Mouse (Mus musculus) frontal cortex, postnatal 14 days (tissue): Measurements from ENCODE around the gene 4930451I11Rik.
A peak's percentile ranks its signal among the peaks of the same experiment; 100 is the strongest.

ENCODE experiments used
- DNase-seq, 2 experiments: peaks; one replicate each; pipeline ENCODE4 v3.0.0; 2022; ENCODE audit warnings: low spot score in 2 of 2

4930451I11Rik gene

GRCm38 (mm10) chr7:126833294-126833693, 1.9 kb upstream of the 4930451I11Rik start:
- DNase-seq, result no peak

GRCm38 (mm10) chr7:126832036-126832598, 678 bp upstream of the 4930451I11Rik start:
- DNase-seq, result peak; percentile 67 to 75

- DNase-seq, result no peak
Observed at GRCm38 (mm10) chr7:126825952-126826351, 5.5 kb downstream of the 4930451I11Rik start.

DNA sequence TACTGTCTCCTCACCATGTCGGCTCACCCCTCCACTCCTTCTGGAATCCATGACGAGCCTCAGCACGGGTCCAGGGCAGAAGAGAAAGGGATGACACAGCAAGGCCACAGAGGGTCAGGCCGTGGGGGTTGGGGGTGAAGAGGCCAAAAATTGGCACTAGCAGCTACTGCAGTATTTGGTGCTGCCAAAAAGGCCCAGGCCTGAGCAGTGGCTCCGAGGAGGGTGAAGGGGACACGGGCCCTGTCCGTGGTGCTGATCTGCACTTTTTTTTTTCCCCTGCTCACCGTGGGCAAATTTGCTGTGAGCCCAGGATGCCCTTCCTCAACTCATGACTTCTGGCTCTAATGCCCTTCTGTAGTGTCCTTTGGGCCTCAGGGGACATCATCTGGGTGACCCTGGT, 6.0 kb downstream of the 4930451I11Rik start:
- no peak for DNase-seq

GRCm38 (mm10) chr7:126823940-126824339, 7.5 kb downstream of the 4930451I11Rik start:
- no peak for DNase-seq

GRCm38 (mm10) chr7:126823202-126823711, 8.2 kb downstream of the 4930451I11Rik start:
- no peak for DNase-seq

DNA sequence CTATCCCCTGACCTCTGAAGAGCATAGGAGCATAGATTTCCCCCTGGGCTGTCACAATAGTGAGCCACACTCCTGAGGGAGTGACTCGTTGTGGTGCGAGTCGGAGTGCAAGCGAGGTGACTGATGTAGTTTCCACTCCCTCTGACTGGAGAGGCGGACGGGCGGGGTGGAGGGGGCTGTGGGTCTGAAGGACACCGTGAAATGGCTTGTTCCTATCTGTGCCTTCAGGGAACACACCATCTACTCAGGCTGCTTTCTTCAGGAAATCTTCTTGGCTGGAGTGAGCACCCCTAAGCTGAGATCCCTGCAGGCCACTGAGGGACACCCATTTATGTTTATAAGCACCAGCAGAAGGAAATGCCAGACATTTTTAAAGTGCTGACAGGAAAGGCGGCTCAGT, 8.7 kb downstream of the 4930451I11Rik start:
- no peak for DNase-seq

- peak in 1 of 2 experiments; percentile 76 for DNase-seq
Observed at GRCm38 (mm10) chr7:126821835-126822511, 9.5 kb downstream of the 4930451I11Rik start.

DNA sequence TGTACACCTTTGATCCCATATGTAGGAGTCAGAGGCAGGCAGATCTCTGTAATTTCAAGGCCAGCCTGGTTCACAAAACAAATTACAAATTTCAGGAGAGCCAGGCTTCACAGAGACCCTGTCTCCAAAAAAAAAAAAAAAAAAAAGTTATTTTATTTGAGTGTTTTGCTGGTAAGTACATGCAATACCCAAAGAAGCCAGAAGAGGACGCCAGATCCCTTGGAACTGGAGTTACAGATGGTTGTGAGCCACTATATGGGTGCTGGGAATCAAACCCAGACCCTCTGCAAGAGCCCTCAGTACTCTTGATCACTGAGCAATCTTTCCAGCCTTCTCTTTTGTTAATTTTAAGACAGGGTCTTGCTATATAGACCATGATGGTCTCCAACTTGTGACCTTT, 12.6 kb downstream of the 4930451I11Rik start:
- no peak for DNase-seq

- DNase-seq, result no peak
Observed at GRCm38 (mm10) chr7:126817595-126817994, 13.8 kb downstream of the 4930451I11Rik start.

GRCm38 (mm10) chr7:126816494-126816893, 14.9 kb downstream of the 4930451I11Rik start:
- DNase-seq, result no peak

GRCm38 (mm10) chr7:126815726-126816222, 15.7 kb downstream of the 4930451I11Rik start:
- no peak for DNase-seq

GRCm38 (mm10) chr7:126809723-126810369, 21.6 kb downstream of the 4930451I11Rik start:
- no peak for DNase-seq

- DNase-seq, result peak; percentile 82 to 84
Observed at GRCm38 (mm10) chr7:126808703-126809455, 22.6 kb downstream of the 4930451I11Rik start.

DNA sequence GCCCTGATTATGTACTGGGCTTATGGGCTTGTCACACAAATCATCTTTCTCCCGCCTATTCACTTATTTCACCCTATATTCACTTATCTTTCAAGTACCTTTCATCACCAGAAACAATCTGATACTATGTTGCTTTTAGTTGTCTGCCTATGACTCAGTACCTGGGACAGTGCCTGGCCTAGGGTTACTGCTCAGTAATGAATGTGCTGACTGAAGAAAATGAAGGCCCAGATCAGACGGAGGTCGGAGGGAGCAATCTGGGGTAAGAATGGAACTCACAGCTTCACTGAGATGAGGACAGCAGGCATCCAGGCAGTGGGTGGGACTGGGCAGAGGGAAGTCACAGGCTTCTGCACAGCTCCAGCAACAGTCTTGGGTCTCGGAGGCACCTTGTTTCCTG, 24.0 kb downstream of the 4930451I11Rik start:
- no peak for DNase-seq

DNA sequence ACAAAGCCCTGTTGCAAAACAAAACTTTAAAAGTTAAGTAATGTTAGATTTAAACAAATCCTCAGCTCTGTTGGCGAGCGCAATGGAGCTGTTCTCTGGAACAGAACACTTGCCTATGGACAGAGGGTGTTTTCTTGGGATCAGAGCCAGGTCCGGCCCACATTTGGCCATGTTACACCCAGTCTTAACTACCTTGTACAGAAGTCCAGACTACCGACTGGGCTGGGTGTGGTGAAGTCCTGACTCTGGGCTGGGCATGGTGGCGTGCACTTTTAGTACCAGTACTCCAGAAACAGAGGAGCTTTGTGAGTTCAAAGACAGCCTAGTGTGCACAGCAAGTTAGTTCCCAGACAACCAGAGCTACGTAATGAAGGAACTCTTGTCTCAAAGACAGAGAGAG, 24.5 kb downstream of the 4930451I11Rik start:
- DNase-seq, result no peak

GRCm38 (mm10) chr7:126803751-126804150, 27.7 kb downstream of the 4930451I11Rik start:
- DNase-seq, result no peak

- DNase-seq, result no peak
Observed at GRCm38 (mm10) chr7:126803181-126803580, 28.3 kb downstream of the 4930451I11Rik start.

DNA sequence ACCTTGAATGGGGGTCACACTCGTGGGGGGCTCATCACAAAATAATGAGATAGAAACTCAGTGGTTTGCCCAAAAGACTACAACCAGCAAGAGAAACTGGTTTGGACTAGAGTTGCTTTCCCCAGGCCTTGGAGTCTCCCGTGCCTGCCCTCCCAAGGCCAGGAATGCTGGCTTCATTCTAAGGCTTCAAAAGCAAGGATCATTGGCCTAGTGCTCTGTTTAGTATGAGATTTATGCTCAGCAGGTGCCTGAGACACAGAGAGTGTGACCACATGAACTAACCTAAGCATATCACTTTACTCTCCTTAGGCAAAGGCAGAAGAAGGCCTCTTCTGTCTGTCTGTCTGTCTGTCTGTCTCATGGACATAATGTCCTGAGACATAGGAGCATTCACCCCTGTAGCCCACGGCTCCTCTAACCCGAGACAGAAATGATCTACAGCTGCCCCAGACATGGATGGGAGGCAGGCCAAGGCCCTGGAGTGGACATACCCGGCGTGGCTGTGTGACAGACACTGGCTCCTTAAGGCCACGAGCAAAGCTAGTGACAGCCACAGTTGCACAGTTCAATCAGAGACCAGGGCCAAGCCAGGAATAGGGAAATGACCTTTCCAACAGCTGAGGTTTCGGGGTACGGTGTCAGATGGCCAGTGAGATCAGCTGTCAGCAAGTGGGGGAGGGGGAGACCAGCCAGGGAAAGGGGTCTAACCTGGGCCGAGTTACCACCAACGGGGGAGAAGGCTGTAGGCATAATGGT, 29.1 kb downstream of the 4930451I11Rik start:
- DNase-seq, result no peak

DNA sequence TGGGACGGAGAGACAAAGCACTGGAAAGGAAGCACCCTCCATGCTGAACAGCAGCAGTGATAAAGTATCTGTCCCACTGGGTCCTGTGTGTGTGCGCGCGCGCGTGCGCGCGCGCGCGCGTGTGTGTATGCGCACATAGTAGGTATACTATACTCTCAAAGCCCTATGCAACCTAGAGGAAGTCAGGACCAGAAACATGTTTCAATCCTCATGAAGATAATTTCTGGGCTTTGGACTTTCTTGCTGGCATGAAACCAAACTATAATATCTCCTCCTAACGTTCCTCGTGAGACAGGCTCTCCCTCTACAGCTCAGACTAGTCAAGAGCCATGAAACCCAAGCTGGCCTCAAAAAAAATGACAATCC, 30.4 kb downstream of the 4930451I11Rik start:
- DNase-seq, result no peak
